Mouse (Mus musculus): ENCODE data around the gene Atp11c. TPM values are rescaled to one million over a fixed set of nuclear protein-coding genes. Genes with fewer than 3 reads are reported as not detected.

Atp11c gene
- polyA plus RNA-seq, 2 experiments, result 3.4 to 4.9 TPM

DNA sequence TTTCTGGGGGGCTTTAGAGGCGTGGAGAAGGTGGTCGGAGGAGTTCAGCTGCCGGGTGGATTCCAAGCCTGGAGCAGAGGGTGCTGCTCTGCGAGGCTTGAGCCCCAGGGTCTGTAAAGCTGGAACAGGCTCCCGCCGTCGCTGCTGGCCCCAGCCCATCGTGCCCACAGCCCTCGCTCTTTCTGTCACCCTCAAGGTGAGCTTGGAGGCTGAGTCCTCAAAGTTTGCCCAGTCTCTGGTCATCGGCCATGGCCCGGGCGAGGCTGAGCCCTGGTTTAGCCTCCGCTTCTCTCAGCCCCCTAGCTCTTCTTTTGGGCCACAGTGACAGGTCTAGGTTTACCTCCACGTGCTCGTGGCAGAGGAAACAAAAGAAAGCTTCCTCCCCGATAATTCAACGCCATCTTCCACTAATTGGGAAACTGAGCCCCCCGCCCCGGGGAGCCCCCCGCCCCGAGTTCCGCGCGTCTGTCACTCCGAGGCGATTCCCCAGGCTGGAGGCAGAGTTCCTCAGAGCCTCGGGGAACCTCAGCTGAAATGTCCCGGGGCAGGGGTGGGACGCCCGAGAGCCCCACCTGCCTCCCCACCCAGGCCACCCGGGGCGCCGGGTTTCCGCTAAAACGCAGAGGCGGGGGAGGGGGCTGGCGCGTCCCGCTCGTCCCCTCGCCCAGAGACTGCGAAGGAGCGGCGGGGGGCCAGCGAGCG, 189.3 kb downstream of the Atp11c start:
- no peak for DNase-seq (ENCODE audit: low read depth in 3 of 3, low spot score in 3 of 3)
- H3K27me3 ChIP-seq (ENCODE audit: control insufficient read depth, insufficient read depth, low read length), result no peaks in the 10 kb centered on the region
- H3K36me3 ChIP-seq (replicated peaks; ENCODE audit: control insufficient read depth, insufficient read depth, low read depth), result no peaks in the 10 kb centered on the region
- TF ChIP-seq EP300 (IDR thresholded peaks at IDR 0.05; ENCODE audit: low read depth) (no peak), CTCF (IDR thresholded peaks at IDR 0.05; ENCODE audit: low read depth) (no peak)
- peak overlapping the region; percentile 91 for H3K9ac ChIP-seq (replicated peaks)
- H3K9me3 ChIP-seq (ENCODE audit: control insufficient read depth, low read length), result no peaks in the 10 kb centered on the region
- no peak overlapping the region; the same call in 1 of the 2 replicates for H3K27ac ChIP-seq
- H3K4me3 ChIP-seq (ENCODE audit: insufficient read depth in 1 of 2, low read depth in 2 of 2, low read length in 2 of 2), result peak overlapping the region; percentile 86 to 87
- H3K4me1 ChIP-seq (replicated peaks; ENCODE audit: control insufficient read depth in 2 of 2, insufficient read depth in 2 of 2, low read length in 1 of 2), result 0 out of 4 replicates have a peak, but pooled peaks cover 0 to 2% of the 10 kb centered on the region in 2 experiments
- WGBS (ENCODE audit: insufficient replicate concordance), result 8% methylated on average over 35 of the region's 46 CpGs
- peak; percentile 57 for ATAC-seq (ENCODE audit: insufficient read depth)
- peak overlapping the region; percentile 74 for H3K4me2 ChIP-seq (ENCODE audit: low read depth)

DNA sequence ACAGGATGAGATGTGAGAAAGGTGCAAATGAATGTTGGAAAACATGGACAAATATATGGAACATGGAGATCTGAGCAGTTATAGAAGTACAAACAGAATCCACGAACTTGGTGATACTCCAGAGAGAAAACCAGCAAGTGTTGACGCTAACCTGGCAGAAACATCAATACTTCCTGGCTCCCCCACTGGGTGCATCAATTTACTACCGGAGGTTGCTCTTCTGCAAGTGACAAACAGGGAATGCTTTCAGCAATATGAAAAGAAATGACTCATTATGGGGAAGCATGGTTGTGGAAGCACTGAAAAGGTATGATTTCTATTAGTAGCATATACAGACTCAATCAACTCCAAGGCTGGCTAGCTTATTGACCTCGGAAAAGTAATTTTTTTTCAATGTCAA, 198.2 kb downstream of the Atp11c start:
- Histone ChIP-seq H3K27me3 (ENCODE audit: control insufficient read depth, insufficient read depth, low read length) (no peaks in the 10 kb centered on the region), H3K9me3 (ENCODE audit: control insufficient read depth, low read length) (no peaks in the 10 kb centered on the region), H3K9ac (replicated peaks) (no peak overlapping the region), H3K4me2 (ENCODE audit: low read depth) (no peak overlapping the region), H3K27ac (no peak overlapping the region), H3K4me3 (ENCODE audit: insufficient read depth in 1 of 2, low read depth in 2 of 2, low read length in 2 of 2) (no peak overlapping the region), H3K4me1 (replicated peaks; ENCODE audit: control insufficient read depth in 2 of 2, insufficient read depth in 2 of 2, low read length in 1 of 2) (no peaks in the 10 kb centered on the region), H3K36me3 (replicated peaks; ENCODE audit: control insufficient read depth, insufficient read depth, low read depth) (no peaks in the 10 kb centered on the region)
- DNase-seq (ENCODE audit: low read depth in 3 of 3, low spot score in 3 of 3), result no peak
- no peak for ATAC-seq (ENCODE audit: insufficient read depth)
- TF ChIP-seq EP300 (IDR thresholded peaks at IDR 0.05; ENCODE audit: low read depth) (no peak), CTCF (IDR thresholded peaks at IDR 0.05; ENCODE audit: low read depth) (no peak)
- 76% methylated on average over 4 of the region's 4 CpGs for WGBS (ENCODE audit: insufficient replicate concordance)

DNA sequence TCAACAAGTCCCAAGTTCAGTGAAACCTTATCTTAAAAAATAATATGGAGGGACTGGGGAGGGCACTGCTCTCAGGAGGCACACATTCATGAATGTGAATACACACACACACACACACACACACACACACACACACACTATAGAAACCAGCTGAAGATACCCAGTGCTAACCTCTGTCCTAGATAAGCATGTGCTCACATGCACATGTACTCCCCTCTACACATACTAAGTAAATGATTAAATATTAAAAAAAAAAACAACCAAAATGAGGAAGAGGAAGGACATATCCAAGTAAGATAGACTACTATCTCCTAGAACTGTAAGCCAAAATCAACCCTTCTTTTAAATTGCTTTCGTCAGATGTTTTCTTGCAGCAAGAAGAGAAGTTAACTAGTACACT, 205.6 kb downstream of the Atp11c start:
- Histone ChIP-seq H3K4me2 (ENCODE audit: low read depth) (no peak overlapping the region), H3K27me3 (ENCODE audit: control insufficient read depth, insufficient read depth, low read length) (no peaks in the 10 kb centered on the region), H3K4me3 (ENCODE audit: insufficient read depth in 1 of 2, low read depth in 2 of 2, low read length in 2 of 2) (no peak overlapping the region), H3K27ac (no peak overlapping the region), H3K36me3 (replicated peaks; ENCODE audit: control insufficient read depth, insufficient read depth, low read depth) (no peaks in the 10 kb centered on the region), H3K4me1 (replicated peaks; ENCODE audit: control insufficient read depth in 2 of 2, insufficient read depth in 2 of 2, low read length in 1 of 2) (no peaks in the 10 kb centered on the region), H3K9ac (replicated peaks) (no peak overlapping the region), H3K9me3 (ENCODE audit: control insufficient read depth, low read length) (no peaks in the 10 kb centered on the region)
- no peak for DNase-seq (ENCODE audit: low read depth in 3 of 3, low spot score in 3 of 3)
- ATAC-seq (ENCODE audit: insufficient read depth), result peak; percentile 65; the same call in 1 of the 2 replicates
- 44% methylated on average over 1 of the region's 1 CpGs for WGBS (ENCODE audit: insufficient replicate concordance)
- TF ChIP-seq EP300 (IDR thresholded peaks at IDR 0.05; ENCODE audit: low read depth) (no peak), CTCF (IDR thresholded peaks at IDR 0.05; ENCODE audit: low read depth) (no peak)

DNA sequence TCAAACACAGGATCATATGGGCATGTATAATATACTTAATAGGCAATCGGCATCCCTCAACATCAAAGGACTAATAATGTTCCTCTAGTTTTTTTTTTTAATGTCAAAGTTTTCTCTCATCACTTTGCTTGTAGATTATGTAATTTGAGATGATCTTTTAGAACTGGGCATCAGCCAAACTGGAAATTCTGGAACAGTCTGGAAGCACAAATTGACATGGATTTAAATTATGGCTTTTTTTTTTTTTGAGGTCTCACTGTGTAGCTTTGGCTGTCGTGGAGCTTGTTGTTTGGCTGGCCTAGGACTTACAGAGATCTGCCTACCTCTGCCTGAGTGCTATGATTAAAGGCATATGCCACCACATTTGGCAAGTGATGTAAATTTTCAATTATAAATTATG, 210.8 kb downstream of the Atp11c start:
- Histone ChIP-seq H3K4me2 (ENCODE audit: low read depth) (no peak overlapping the region), H3K27me3 (ENCODE audit: control insufficient read depth, insufficient read depth, low read length) (no peaks in the 10 kb centered on the region), H3K27ac (no peak overlapping the region), H3K9me3 (ENCODE audit: control insufficient read depth, low read length) (no peaks in the 10 kb centered on the region), H3K9ac (replicated peaks) (no peak overlapping the region), H3K4me1 (replicated peaks; ENCODE audit: control insufficient read depth in 2 of 2, insufficient read depth in 2 of 2, low read length in 1 of 2) (no peaks in the 10 kb centered on the region), H3K36me3 (replicated peaks; ENCODE audit: control insufficient read depth, insufficient read depth, low read depth) (no peaks in the 10 kb centered on the region), H3K4me3 (ENCODE audit: insufficient read depth in 1 of 2, low read depth in 2 of 2, low read length in 2 of 2) (no peak overlapping the region)
- WGBS (ENCODE audit: insufficient replicate concordance), result 84% methylated on average over 2 of the region's 2 CpGs
- no peak for DNase-seq (ENCODE audit: low read depth in 3 of 3, low spot score in 3 of 3)
- ATAC-seq (ENCODE audit: insufficient read depth), result no peak
- TF ChIP-seq EP300 (IDR thresholded peaks at IDR 0.05; ENCODE audit: low read depth) (no peak), CTCF (IDR thresholded peaks at IDR 0.05; ENCODE audit: low read depth) (no peak)

DNA sequence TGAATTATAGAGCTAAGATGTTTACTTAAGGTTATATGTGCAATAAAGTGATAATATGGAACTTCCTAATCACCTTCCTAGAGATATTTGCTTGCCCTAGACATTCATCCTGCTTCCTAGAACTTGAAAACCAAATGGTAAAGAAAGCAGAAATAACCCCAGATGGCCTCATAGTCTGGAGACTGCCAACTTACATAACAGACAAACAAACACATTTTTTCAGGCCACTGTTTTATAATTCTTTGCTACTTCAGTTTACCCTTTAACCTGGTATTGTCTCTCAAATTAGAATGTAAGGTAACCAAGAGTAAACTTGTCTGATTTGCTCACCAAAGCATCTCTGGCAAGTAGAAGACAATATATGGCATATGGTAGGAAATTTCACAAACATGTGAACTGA, 212.1 kb downstream of the Atp11c start:
- ATAC-seq (ENCODE audit: insufficient read depth) (no peak), DNase-seq (ENCODE audit: low read depth in 3 of 3, low spot score in 3 of 3) (no peak)
- Histone ChIP-seq H3K4me3 (ENCODE audit: insufficient read depth in 1 of 2, low read depth in 2 of 2, low read length in 2 of 2) (no peak overlapping the region), H3K9ac (replicated peaks) (no peak overlapping the region), H3K36me3 (replicated peaks; ENCODE audit: control insufficient read depth, insufficient read depth, low read depth) (no peaks in the 10 kb centered on the region), H3K4me2 (ENCODE audit: low read depth) (no peak overlapping the region), H3K4me1 (replicated peaks; ENCODE audit: control insufficient read depth in 2 of 2, insufficient read depth in 2 of 2, low read length in 1 of 2) (no peaks in the 10 kb centered on the region), H3K27ac (no peak overlapping the region), H3K27me3 (ENCODE audit: control insufficient read depth, insufficient read depth, low read length) (no peaks in the 10 kb centered on the region), H3K9me3 (ENCODE audit: control insufficient read depth, low read length) (no peaks in the 10 kb centered on the region)
- no peak for TF ChIP-seq EP300 (IDR thresholded peaks at IDR 0.05; ENCODE audit: low read depth)
- no peak for TF ChIP-seq CTCF (IDR thresholded peaks at IDR 0.05; ENCODE audit: low read depth)

Measured in liver, embryonic 14.5 days (tissue).